Mouse (Mus musculus): ENCODE data around the gene Epb41l1. TPM values are rescaled to one million over a fixed set of nuclear protein-coding genes. Genes with fewer than 3 reads are reported as not detected.
"Not testable (repeated sequence)": the region's sequence is repeated elsewhere in the genome, so short reads cannot be mapped to it uniquely, and the experiment has no call there.

Gene Epb41l1
- polyA plus RNA-seq, 1 experiment from 2014 or later, result 11.2 TPM

- 8% methylated on average over 3 of the region's 3 CpGs for WGBS
These were observed 13.7 kb upstream of the Epb41l1 start for GRCm38 (mm10) chr2:156406987-156407386.

GRCm38 (mm10) chr2:156408168-156408567, 12.5 kb upstream of the Epb41l1 start:
- Histone ChIP-seq H3K27me3 (no peaks in the 10 kb centered on the region), H3K4me2 (replicated peaks) (no peak overlapping the region), H3K36me3 (no peaks in the 10 kb centered on the region), H3K4me1 (no peaks in the 10 kb centered on the region), H3K27ac (replicated peaks) (no peak overlapping the region), H3K9me3 (no peaks in the 10 kb centered on the region), H3K9ac (replicated peaks) (no peak overlapping the region), H3K4me3 (no peak overlapping the region)
- ATAC-seq (replicated peaks), result no peak
- WGBS, result 13% methylated on average over 8 of the region's 8 CpGs

More at GRCm38 (mm10) chr2:156406987-156407386, 13.7 kb upstream of the Epb41l1 start:
- Histone ChIP-seq H3K36me3 (no peaks in the 10 kb centered on the region), H3K27ac (replicated peaks) (no peak overlapping the region), H3K4me3 (no peak overlapping the region), H3K9me3 (no peaks in the 10 kb centered on the region), H3K27me3 (no peaks in the 10 kb centered on the region), H3K9ac (replicated peaks) (no peak overlapping the region), H3K4me2 (replicated peaks) (no peak overlapping the region), H3K4me1 (no peaks in the 10 kb centered on the region)
- ATAC-seq (replicated peaks), result no peak

DNA sequence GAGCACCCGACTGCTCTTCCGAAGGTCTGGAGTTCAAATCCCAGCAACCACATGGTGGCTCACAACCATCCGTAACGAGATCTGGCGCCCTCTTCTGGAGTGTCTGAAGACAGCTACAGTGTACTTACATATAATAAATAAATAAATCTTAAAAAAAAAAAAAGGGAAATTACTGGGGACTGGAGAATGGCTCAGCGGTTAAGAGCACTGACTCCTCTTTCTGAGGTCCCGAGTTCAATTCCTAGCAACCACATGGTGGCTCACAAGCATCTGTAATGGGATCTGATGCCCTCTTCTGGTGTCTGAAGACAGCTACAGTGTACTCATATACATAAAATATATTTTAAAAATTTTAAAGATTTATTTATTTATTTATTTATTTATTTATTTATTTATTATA, 9.4 kb upstream of the Epb41l1 start:
- not testable (repeated sequence) for H3K4me2 ChIP-seq (replicated peaks)
- 81% methylated on average over 7 of the region's 7 CpGs for WGBS

DNA sequence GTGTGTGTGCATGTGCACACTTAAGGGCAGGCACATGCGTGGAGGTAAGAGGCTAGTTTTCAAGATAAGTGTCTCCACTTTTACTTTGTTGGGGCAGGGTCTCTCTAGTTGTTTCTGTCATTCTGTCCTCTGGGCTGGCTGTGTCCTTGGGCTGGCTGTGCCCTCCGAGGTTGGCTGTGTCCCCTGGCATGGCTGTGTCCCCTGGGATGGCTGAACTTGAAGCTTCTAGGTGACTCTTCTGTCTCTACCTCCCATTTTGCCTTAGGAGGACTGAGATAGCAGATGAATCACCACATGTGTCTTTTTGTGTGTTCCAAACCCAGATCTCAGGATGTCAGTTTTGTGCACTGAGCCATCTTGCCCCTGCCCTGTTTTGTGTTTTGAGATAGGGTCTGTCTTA, 5.7 kb upstream of the Epb41l1 start:
- Histone ChIP-seq H3K27me3 (no peaks in the 10 kb centered on the region; the same call in 1 of the 2 replicates), H3K9ac (replicated peaks) (no peak overlapping the region), H3K4me1 (no peaks in the 10 kb centered on the region), H3K9me3 (no peaks in the 10 kb centered on the region), H3K27ac (replicated peaks) (no peak overlapping the region), H3K36me3 (no peaks in the 10 kb centered on the region), H3K4me3 (no peak overlapping the region), H3K4me2 (replicated peaks) (no peak overlapping the region)
- 76% methylated on average over 2 of the region's 2 CpGs for WGBS
- ATAC-seq (replicated peaks), result no peak

More for the DNA sequence above, 9.4 kb upstream of the Epb41l1 start:
- H3K4me3 ChIP-seq; H3K27me3 ChIP-seq; H3K4me1 ChIP-seq; H3K27ac ChIP-seq (replicated peaks); H3K9me3 ChIP-seq; ATAC-seq (replicated peaks); H3K36me3 ChIP-seq; H3K9ac ChIP-seq (replicated peaks): not testable (repeated sequence)

DNA sequence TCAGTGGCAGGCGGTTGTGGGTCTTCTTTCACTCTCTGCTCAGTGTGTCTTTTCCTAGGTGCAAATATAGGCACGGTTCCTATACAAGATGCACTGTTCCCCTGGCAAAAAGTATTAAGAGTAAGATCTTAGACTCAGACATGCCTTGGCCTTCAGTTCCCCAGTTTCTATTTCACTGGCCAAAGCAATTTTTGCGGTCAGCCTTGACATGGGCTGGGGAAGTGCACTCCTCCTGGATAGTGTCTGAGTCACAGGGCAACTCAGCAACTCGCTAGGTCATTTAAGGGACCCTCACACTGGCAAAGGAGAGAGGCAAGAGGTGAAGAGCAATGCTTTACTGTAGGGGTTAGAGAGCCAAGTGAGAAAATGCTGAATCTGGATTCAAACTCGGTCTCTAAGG, 5.0 kb upstream of the Epb41l1 start:
- H3K9ac ChIP-seq (replicated peaks), result no peak overlapping the region
- no peaks in the 10 kb centered on the region for H3K4me1 ChIP-seq
- ATAC-seq (replicated peaks), result no peak
- H3K27ac ChIP-seq (replicated peaks), result no peak overlapping the region
- H3K27me3 ChIP-seq, result no peaks in the 10 kb centered on the region; the same call in 1 of the 2 replicates
- 67% methylated on average over 5 of the region's 5 CpGs for WGBS
- no peak overlapping the region for H3K4me3 ChIP-seq
- no peaks in the 10 kb centered on the region for H3K9me3 ChIP-seq
- H3K4me2 ChIP-seq (replicated peaks), result no peak overlapping the region
- no peaks in the 10 kb centered on the region for H3K36me3 ChIP-seq

GRCm38 (mm10) chr2:156417194-156417593, 3.5 kb upstream of the Epb41l1 start:
- Histone ChIP-seq H3K27me3 (no peaks in the 10 kb centered on the region; the same call in 1 of the 2 replicates), H3K9ac (replicated peaks) (no peak overlapping the region), H3K36me3 (no peaks in the 10 kb centered on the region), H3K4me1 (no peaks in the 10 kb centered on the region; the same call in 1 of the 2 replicates), H3K4me3 (no peak overlapping the region), H3K27ac (replicated peaks) (no peak overlapping the region), H3K9me3 (no peaks in the 10 kb centered on the region), H3K4me2 (replicated peaks) (no peak overlapping the region)
- ATAC-seq (replicated peaks), result no peak
- WGBS, result 81% methylated on average over 1 of the region's 1 CpGs

- no peak overlapping the region for H3K4me2 ChIP-seq (replicated peaks)
- H3K9me3 ChIP-seq, result no peaks in the 10 kb centered on the region
- no peak for ATAC-seq (replicated peaks)
- no peak overlapping the region for H3K9ac ChIP-seq (replicated peaks)
- peaks cover 5% of the 10 kb centered on the region; the same call in 1 of the 2 replicates for H3K4me1 ChIP-seq
- WGBS, result 90% methylated on average over 5 of the region's 5 CpGs
- H3K36me3 ChIP-seq, result no peaks in the 10 kb centered on the region
- H3K4me3 ChIP-seq, result no peak overlapping the region
- H3K27ac ChIP-seq (replicated peaks), result no peak overlapping the region
- no peaks in the 10 kb centered on the region; the same call in 1 of the 2 replicates for H3K27me3 ChIP-seq
These were observed 2.2 kb upstream of the Epb41l1 start for GRCm38 (mm10) chr2:156418467-156418866.

DNA sequence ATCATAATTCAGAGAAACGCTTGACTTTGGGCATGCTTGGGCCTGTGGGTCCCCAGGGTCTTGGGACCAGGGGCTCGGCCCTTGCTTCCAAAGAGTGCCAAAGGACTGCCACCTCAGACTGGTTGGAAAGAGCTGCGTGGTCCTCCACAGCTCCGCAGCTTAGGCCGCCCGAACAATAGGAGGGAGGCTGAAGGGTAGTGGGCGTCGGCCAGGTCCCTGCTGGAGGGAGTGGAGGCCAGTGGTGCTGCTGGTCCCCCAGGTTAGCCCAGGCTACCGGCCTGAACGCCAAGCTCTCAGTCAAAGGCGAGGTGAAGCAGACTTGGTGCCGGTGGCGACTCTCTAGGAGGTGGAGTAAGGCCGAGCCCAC, 399 bp upstream of the Epb41l1 start:
- WGBS, result 6% methylated on average over 13 of the region's 14 CpGs
- Histone ChIP-seq H3K4me1 (peaks cover 5% of the 10 kb centered on the region; the same call in 1 of the 2 replicates), H3K4me2 (replicated peaks) (peak overlapping the region; percentile 80), H3K9me3 (no peaks in the 10 kb centered on the region), H3K27ac (replicated peaks) (peak overlapping the region; percentile 90), H3K9ac (replicated peaks) (peak overlapping the region; percentile 78), H3K27me3 (no peaks in the 10 kb centered on the region; the same call in 1 of the 2 replicates), H3K4me3 (peak overlapping the region; percentile 80), H3K36me3 (no peaks in the 10 kb centered on the region)
- 0 out of 2 replicates have a peak, but pooled peaks have one; percentile 12 for ATAC-seq (replicated peaks)

- no peaks in the 10 kb centered on the region for H3K36me3 ChIP-seq
- H3K9ac ChIP-seq (replicated peaks), result peak overlapping the region; percentile 78
- peak overlapping the region; percentile 90 for H3K27ac ChIP-seq (replicated peaks)
- no peaks in the 10 kb centered on the region for H3K9me3 ChIP-seq
- H3K4me3 ChIP-seq, result peak overlapping the region; percentile 80
- H3K27me3 ChIP-seq, result no peaks in the 10 kb centered on the region; the same call in 1 of the 2 replicates
- ATAC-seq (replicated peaks), result peak; percentile 82
- H3K4me2 ChIP-seq (replicated peaks), result peak overlapping the region; percentile 80
- under 1% methylated on average over 36 of the region's 36 CpGs for WGBS
- H3K4me1 ChIP-seq, result peaks cover 5% of the 10 kb centered on the region; the same call in 1 of the 2 replicates
These were observed 837 bp downstream of the Epb41l1 start for GRCm38 (mm10) chr2:156421381-156422110.

DNA sequence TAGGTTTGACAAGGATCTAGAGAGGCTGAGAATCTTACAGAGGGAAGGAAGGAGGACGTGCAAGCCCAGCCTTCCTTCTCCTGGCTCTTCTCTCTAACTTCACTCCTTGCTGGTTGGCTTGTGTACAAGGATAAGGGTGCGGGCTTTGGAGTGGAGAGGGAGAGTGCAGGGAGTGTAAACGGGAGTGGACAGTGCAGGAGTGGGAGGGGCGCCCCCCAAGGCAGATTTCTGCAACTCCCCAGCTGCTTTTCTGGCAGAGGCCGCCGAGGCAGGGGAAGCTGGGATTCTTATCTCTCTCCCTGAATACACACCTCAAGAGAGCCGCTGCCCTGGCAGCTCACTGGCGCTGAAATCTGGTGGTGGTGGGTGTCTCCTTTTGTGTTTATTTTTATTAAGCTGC, 1.9 kb downstream of the Epb41l1 start:
- Histone ChIP-seq H3K9me3 (no peaks in the 10 kb centered on the region), H3K4me2 (replicated peaks) (peak overlapping the region; percentile 80), H3K36me3 (no peaks in the 10 kb centered on the region), H3K4me3 (peak overlapping the region; percentile 80), H3K9ac (replicated peaks) (peak overlapping the region; percentile 33; the same call in 1 of the 2 replicates), H3K4me1 (peaks cover 5% of the 10 kb centered on the region; the same call in 1 of the 2 replicates), H3K27me3 (no peaks in the 10 kb centered on the region; the same call in 1 of the 2 replicates), H3K27ac (replicated peaks) (peak overlapping the region; percentile 90)
- no peak for ATAC-seq (replicated peaks)
- WGBS, result 11% methylated on average over 8 of the region's 8 CpGs

GRCm38 (mm10) chr2:156423672-156424071, 3.0 kb downstream of the Epb41l1 start:
- Histone ChIP-seq H3K9me3 (no peaks in the 10 kb centered on the region), H3K27me3 (no peaks in the 10 kb centered on the region; the same call in 1 of the 2 replicates), H3K4me3 (no peak overlapping the region), H3K4me1 (peaks cover 5% of the 10 kb centered on the region; the same call in 1 of the 2 replicates), H3K4me2 (replicated peaks) (no peak overlapping the region), H3K27ac (replicated peaks) (no peak overlapping the region), H3K36me3 (no peaks in the 10 kb centered on the region), H3K9ac (replicated peaks) (no peak overlapping the region)
- WGBS, result 91% methylated on average over 4 of the region's 4 CpGs
- no peak for ATAC-seq (replicated peaks)

- 3% methylated on average over 2 of the region's 2 CpGs for WGBS
- H3K9me3 ChIP-seq, result no peaks in the 10 kb centered on the region
- no peak overlapping the region for H3K27ac ChIP-seq (replicated peaks)
- ATAC-seq (replicated peaks), result no peak
- no peak overlapping the region for H3K4me2 ChIP-seq (replicated peaks)
- H3K4me3 ChIP-seq, result no peak overlapping the region
- H3K4me1 ChIP-seq, result peaks cover 5% of the 10 kb centered on the region; the same call in 1 of the 2 replicates
- H3K27me3 ChIP-seq, result no peaks in the 10 kb centered on the region; the same call in 1 of the 2 replicates
- no peaks in the 10 kb centered on the region for H3K36me3 ChIP-seq
- no peak overlapping the region for H3K9ac ChIP-seq (replicated peaks)
These were observed 4.9 kb downstream of the Epb41l1 start for GRCm38 (mm10) chr2:156425618-156426017.
